Mouse (Mus musculus): ENCODE measurements at regions not wholly inside any gene's neighbourhood (a gene's known extent, or its start where the extent isn't known, plus 50 kb on each side); places are given as distances from the start of the nearest gene placed in this dataset.

- TF ChIP-seq TAL1 (IDR thresholded peaks at IDR 0.05; ENCODE audit: low read length) (no peak), GATA1 (IDR thresholded peaks at IDR 0.05; ENCODE audit: low read length) (no peak)
Measured at GRCm38 (mm10) chr10:99678096-99678495, 81.4 kb downstream of the Csl start.
